Mouse (Mus musculus) E14TG2a.4 (cell line): ENCODE results near the gene 6430628N08Rik.

Experiments used
- CTCF ChIP-seq: conservative IDR thresholded peaks from 2 replicates; pipeline ENCODE4 v1.5.1; 2014; ENCODE audit warnings: low read length
- NANOG ChIP-seq: IDR thresholded peaks from 2 replicates; pipeline ENCODE4 v1.6.1; 2014; ENCODE audit warnings: borderline replicate concordance, low read length, mixed read lengths
- POU5F1 ChIP-seq: IDR thresholded peaks from 2 replicates; pipeline ENCODE4 v1.6.1; 2014; ENCODE audit warnings: low read length, borderline replicate concordance

DNA sequence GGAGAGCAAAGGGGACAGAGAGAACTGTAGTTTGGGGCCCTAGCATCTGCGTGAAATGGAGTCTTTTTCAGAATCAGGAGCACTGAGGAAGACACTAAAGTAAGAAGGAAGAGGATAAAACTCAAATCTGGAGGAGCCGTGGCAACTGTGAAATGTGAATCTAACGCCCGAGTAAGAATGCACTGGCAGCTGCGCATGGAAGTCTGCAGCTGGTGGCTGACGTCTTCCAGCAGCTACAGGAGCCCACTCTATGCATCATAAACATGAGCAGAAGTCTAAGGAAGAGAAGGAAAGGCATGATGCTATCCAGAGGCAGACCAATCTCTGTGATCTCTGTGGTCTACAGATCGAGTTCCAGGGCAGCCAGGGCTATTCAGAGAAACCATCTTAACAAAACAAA, 37.2 kb downstream of the 6430628N08Rik start:
- TF ChIP-seq CTCF (no peak), NANOG (no peak), POU5F1 (no peak)
